Mouse (Mus musculus) erythroblast, embryonic 14.5 days (primary cell): ENCODE measurements around the gene Extl2. TPM values are rescaled to one million over a fixed set of nuclear protein-coding genes. Genes with fewer than 3 reads are reported as not detected.

Experiments
- H3K27me3 ChIP-seq: 2 replicates; pipeline ENCODE4 v1.6.1; 2012; ENCODE audit warnings: inconsistent platforms; ENCODE audit not compliant: control insufficient read depth
- H3K36me3 ChIP-seq: 2 replicates; pipeline ENCODE4 v1.6.1; 2012; ENCODE audit warnings: mild to moderate bottlenecking, inconsistent platforms; ENCODE audit not compliant: control insufficient read depth
- H3K4me1 ChIP-seq: 2 replicates; pipeline ENCODE4 v1.6.1; 2012; ENCODE audit warnings: inconsistent platforms; ENCODE audit not compliant: control insufficient read depth
- H3K4me3 ChIP-seq: replicated peaks from 2 replicates; pipeline ENCODE3; 2012; ENCODE audit warnings: moderate library complexity, mild to moderate bottlenecking, inconsistent platforms
- H3K9me3 ChIP-seq: 2 replicates; pipeline ENCODE4 v1.6.1; 2012; ENCODE audit warnings: low read length, inconsistent platforms, mixed read lengths; ENCODE audit not compliant: control insufficient read depth
- GATA1 ChIP-seq: IDR thresholded peaks from 2 replicates; pipeline ENCODE4 v1.6.1; 2012; ENCODE audit warnings: low read length, inconsistent platforms, mixed read lengths
- TAL1 ChIP-seq: IDR thresholded peaks from 3 replicates; pipeline ENCODE4 v1.6.1; 2012; ENCODE audit warnings: low read length, inconsistent platforms, mixed read lengths
- polyA plus RNA-seq: library from polyadenylated mRNA; stranded (reverse); fragments of >175 nt; gene quantifications from 2 replicates; pipeline ENCODE4 v1.2.3, GENCODE M21; 2012

Extl2 gene
- polyA plus RNA-seq, 1 experiment: not detected

GRCm38 (mm10) chr3:115974228-115974627, 33.0 kb upstream of the Extl2 start:
- H3K4me3 ChIP-seq: no peak overlapping the region
- no peaks in the 10 kb centered on the region for H3K4me1 ChIP-seq
- H3K27me3 ChIP-seq: no peaks in the 10 kb centered on the region
- peaks cover 24% of the 10 kb centered on the region for H3K36me3 ChIP-seq
- no peaks in the 10 kb centered on the region for H3K9me3 ChIP-seq
- TF ChIP-seq TAL1 (no peak), GATA1 (no peak)

- Histone ChIP-seq H3K36me3 (peaks cover 28% of the 10 kb centered on the region), H3K4me1 (no peaks in the 10 kb centered on the region), H3K9me3 (no peaks in the 10 kb centered on the region), H3K4me3 (no peak overlapping the region), H3K27me3 (no peaks in the 10 kb centered on the region)
- TF ChIP-seq TAL1 (no peak), GATA1 (no peak)
These were observed 32.3 kb upstream of the Extl2 start for GRCm38 (mm10) chr3:115974995-115975394.

GRCm38 (mm10) chr3:115979000-115979399, 28.3 kb upstream of the Extl2 start:
- Histone ChIP-seq H3K4me3 (no peak overlapping the region), H3K27me3 (no peaks in the 10 kb centered on the region), H3K9me3 (no peaks in the 10 kb centered on the region), H3K36me3 (peaks cover 34% of the 10 kb centered on the region), H3K4me1 (no peaks in the 10 kb centered on the region)
- TF ChIP-seq TAL1 (no peak), GATA1 (no peak)

- Histone ChIP-seq H3K36me3 (peaks cover 35% of the 10 kb centered on the region), H3K4me1 (no peaks in the 10 kb centered on the region), H3K9me3 (no peaks in the 10 kb centered on the region), H3K4me3 (no peak overlapping the region), H3K27me3 (no peaks in the 10 kb centered on the region)
- TF ChIP-seq TAL1 (no peak), GATA1 (no peak)
These were observed 24.0 kb upstream of the Extl2 start for GRCm38 (mm10) chr3:115983217-115983616.

- Histone ChIP-seq H3K9me3 (no peaks in the 10 kb centered on the region), H3K4me3 (no peak overlapping the region), H3K4me1 (no peaks in the 10 kb centered on the region), H3K36me3 (peaks cover 38% of the 10 kb centered on the region), H3K27me3 (no peaks in the 10 kb centered on the region)
- no peak for TF ChIP-seq GATA1
- no peak for TF ChIP-seq TAL1
These were observed 22.6 kb upstream of the Extl2 start for GRCm38 (mm10) chr3:115984653-115985052.

GRCm38 (mm10) chr3:115985183-115985892, 21.9 kb upstream of the Extl2 start:
- H3K27me3 ChIP-seq: no peaks in the 10 kb centered on the region
- H3K9me3 ChIP-seq: no peaks in the 10 kb centered on the region
- H3K36me3 ChIP-seq: peaks cover 41% of the 10 kb centered on the region
- H3K4me1 ChIP-seq: no peaks in the 10 kb centered on the region
- H3K4me3 ChIP-seq: no peak overlapping the region
- no peak for TF ChIP-seq GATA1
- TF ChIP-seq TAL1: no peak

GRCm38 (mm10) chr3:115992103-115992502, 15.2 kb upstream of the Extl2 start:
- TF ChIP-seq TAL1 (no peak), GATA1 (no peak)
- H3K36me3 ChIP-seq: peaks cover 13% of the 10 kb centered on the region
- no peaks in the 10 kb centered on the region for H3K9me3 ChIP-seq

GRCm38 (mm10) chr3:115992588-115992987, 14.7 kb upstream of the Extl2 start:
- H3K4me1 ChIP-seq: no peaks in the 10 kb centered on the region
- H3K36me3 ChIP-seq: peaks cover 13% of the 10 kb centered on the region
- no peak overlapping the region for H3K4me3 ChIP-seq
- no peaks in the 10 kb centered on the region for H3K27me3 ChIP-seq
- TF ChIP-seq GATA1 (no peak), TAL1 (no peak)
- no peaks in the 10 kb centered on the region for H3K9me3 ChIP-seq

More at GRCm38 (mm10) chr3:115992103-115992502, 15.2 kb upstream of the Extl2 start:
- Histone ChIP-seq H3K27me3 (no peaks in the 10 kb centered on the region), H3K4me1 (no peaks in the 10 kb centered on the region), H3K4me3 (no peak overlapping the region)

GRCm38 (mm10) chr3:115993025-115993424, 14.2 kb upstream of the Extl2 start:
- no peaks in the 10 kb centered on the region for H3K4me1 ChIP-seq
- no peaks in the 10 kb centered on the region for H3K27me3 ChIP-seq
- H3K9me3 ChIP-seq: no peaks in the 10 kb centered on the region
- TF ChIP-seq GATA1: no peak
- TF ChIP-seq TAL1: no peak
- H3K4me3 ChIP-seq: no peak overlapping the region
- H3K36me3 ChIP-seq: peaks cover 16% of the 10 kb centered on the region
